Mouse (Mus musculus) liver, embryonic 14.5 days (tissue): ENCODE measurements around the gene Gm10024.

Experiments used
- CTCF ChIP-seq: IDR thresholded peaks from 2 replicates; pipeline ENCODE4 v1.5.1; 2016; ENCODE audit warnings: antibody characterized with exemption, low read depth, control low read depth
- EP300 ChIP-seq: IDR thresholded peaks from 2 replicates; pipeline ENCODE4 v1.6.1; 2016; ENCODE audit warnings: antibody characterized with exemption, low read depth

DNA sequence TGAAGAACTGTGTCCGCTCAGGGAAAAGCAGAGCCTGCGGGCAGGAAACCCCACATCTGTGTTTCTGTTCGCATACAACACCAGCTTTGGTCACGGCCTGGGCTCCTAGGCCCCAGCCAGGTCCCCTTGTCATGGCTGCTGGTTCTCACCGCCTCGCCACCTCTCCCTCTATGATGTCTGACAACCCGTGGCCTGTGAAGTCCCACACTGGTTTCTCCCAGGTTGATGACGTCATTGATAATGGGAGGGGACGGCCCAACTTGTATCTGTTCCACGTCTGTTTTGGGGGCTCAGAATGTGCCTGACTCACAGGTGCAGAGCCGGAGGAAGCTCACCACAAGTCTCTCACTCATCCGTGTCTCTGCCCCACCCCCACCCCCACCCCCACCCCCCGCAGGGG lies 37.5 kb upstream of the Gm10024 start:
- TF ChIP-seq CTCF (no peak), EP300 (no peak)
